Mouse (Mus musculus) cortical plate, adult 2 months (tissue): ENCODE results near the gene Mbd4. TPM values are rescaled to one million over a fixed set of nuclear protein-coding genes. Genes with fewer than 3 reads are reported as not detected.
"Not testable (repeated sequence)": the region's sequence is repeated elsewhere in the genome, so short reads cannot be mapped to it uniquely, and the experiment has no call there.

ENCODE experiments used
- H3K27ac ChIP-seq: fragments of 200-500 bp; 2 replicates; pipeline ENCODE4 v1.5.1; 2012; ENCODE audit warnings: low read length, control low read depth, inconsistent platforms; ENCODE audit not compliant: insufficient read depth
- H3K4me1 ChIP-seq: fragments of 200-500 bp; 2 replicates; pipeline ENCODE4 v1.6.1; 2011; ENCODE audit warnings: low read length; ENCODE audit not compliant: control insufficient read depth, insufficient read depth
- H3K4me3 ChIP-seq: fragments of 200-500 bp; 2 replicates; pipeline ENCODE4 v1.5.1; 2011; ENCODE audit warnings: mild to moderate bottlenecking, low read length, control low read depth; ENCODE audit not compliant: insufficient read depth
- CTCF ChIP-seq: fragments of 200-500 bp; IDR thresholded peaks from 2 replicates; pipeline ENCODE4 v1.5.1; 2011; ENCODE audit warnings: mild to moderate bottlenecking, control low read depth, low read length; ENCODE audit not compliant: insufficient read depth; ENCODE audit errors: extremely low read depth
- POLR2A ChIP-seq: fragments of 200-500 bp; IDR thresholded peaks from 2 replicates; pipeline ENCODE4 v1.6.1; 2011; ENCODE audit warnings: mild to moderate bottlenecking, low read length, control low read depth; ENCODE audit not compliant: insufficient read depth; ENCODE audit errors: extremely low read depth
- polyA plus RNA-seq: library from polyadenylated mRNA; depleted of rRNA; stranded (reverse); fragments of >200 nt; gene quantifications from 2 replicates; pipeline ENCODE4 v1.2.3, GENCODE M21; 2012

The Mbd4 gene
- polyA plus RNA-seq, 1 experiment = 9.5 TPM

DNA sequence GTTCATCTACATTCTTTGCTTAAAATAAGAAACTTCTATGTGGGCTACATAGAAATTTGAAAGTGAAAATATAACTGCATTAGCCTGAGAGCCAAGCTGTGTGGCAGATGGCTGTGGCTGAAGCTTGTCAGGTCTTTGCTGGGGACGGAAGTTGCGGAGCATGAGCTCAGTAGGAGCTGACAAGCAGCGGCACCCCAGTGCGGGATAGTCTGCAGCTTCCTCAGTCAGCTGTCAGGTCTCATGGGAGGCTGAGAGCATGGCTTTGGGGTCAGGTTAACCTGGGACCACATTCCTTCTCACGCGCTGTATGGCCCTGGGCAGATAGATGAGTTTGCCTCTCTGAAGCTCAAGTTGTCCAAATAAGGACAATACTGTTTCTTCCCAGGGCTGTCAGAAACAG lies 37.9 kb upstream of the Mbd4 start:
- H3K27ac ChIP-seq = peak overlapping the region; percentile 81
- TF ChIP-seq POLR2A (no peak), CTCF (no peak)
- peaks cover 14% of the 10 kb centered on the region for H3K4me1 ChIP-seq
- no peak overlapping the region for H3K4me3 ChIP-seq

DNA sequence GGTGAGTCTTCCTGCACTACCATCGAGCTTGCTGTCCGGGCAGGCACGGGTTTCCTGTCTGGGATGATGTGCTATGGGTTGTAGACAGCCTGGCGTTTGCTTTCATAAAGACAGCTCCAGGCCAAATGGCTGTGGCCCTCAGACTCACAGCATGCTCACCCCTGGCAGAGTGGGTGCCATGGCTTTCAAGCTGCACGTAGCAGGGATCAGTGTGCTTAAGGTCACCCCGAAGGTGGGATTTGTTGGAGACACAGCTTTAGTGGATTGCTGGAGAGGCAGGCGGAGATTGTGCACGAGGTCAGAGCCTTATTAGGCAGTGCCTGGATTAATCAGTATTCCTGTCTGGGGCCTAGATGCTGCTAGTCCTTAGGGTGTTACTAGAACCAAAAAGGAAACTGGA lies 37.4 kb upstream of the Mbd4 start:
- H3K4me3 ChIP-seq = no peak overlapping the region
- TF ChIP-seq CTCF = no peak
- TF ChIP-seq POLR2A = no peak
- peak overlapping the region; percentile 33 for H3K27ac ChIP-seq
- peaks cover 16% of the 10 kb centered on the region for H3K4me1 ChIP-seq

DNA sequence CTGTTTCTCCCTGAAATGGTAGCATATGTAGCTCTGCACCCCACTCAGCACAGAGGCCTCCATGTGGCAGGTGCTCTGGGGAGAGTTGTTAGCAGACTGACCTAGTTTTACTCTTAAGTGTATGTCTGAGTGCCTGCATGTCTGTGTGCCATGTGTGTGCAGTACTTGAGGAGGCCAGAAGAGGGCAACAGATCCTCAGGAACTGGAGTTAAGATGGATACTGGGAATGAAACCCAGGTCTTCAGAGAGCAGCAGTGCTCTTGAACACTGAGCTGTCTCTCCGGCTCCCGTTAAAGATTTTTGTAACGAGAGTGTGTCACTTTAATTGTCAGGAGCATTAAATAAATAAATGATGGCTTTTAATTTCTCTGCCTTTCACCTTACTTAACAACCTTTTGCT lies 35.1 kb upstream of the Mbd4 start:
- Histone ChIP-seq H3K4me1 (peaks cover 16% of the 10 kb centered on the region), H3K4me3 (no peak overlapping the region), H3K27ac (no peak overlapping the region)
- TF ChIP-seq POLR2A = no peak
- peak; percentile 48 for TF ChIP-seq CTCF

DNA sequence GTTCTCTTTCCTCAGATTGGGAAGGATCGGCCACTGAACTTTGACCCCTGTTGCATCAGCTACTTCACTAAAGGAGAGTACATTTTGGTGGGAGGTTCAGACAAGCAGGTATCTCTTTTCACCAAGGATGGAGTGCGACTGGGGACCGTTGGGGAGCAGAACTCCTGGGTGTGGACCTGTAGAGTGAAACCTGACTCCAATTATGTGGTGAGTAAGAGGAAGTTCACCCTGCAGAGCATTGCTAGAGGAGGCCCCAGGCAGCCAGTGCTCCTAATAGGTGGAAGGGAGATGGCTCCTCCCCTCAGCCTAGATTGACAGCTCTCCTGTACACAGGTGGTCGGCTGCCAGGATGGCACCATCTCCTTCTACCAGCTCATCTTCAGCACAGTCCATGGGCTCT lies 33.7 kb upstream of the Mbd4 start:
- Histone ChIP-seq H3K27ac (no peak overlapping the region), H3K4me3 (no peak overlapping the region), H3K4me1 (peaks cover 12% of the 10 kb centered on the region)
- TF ChIP-seq CTCF (no peak), POLR2A (no peak)

DNA sequence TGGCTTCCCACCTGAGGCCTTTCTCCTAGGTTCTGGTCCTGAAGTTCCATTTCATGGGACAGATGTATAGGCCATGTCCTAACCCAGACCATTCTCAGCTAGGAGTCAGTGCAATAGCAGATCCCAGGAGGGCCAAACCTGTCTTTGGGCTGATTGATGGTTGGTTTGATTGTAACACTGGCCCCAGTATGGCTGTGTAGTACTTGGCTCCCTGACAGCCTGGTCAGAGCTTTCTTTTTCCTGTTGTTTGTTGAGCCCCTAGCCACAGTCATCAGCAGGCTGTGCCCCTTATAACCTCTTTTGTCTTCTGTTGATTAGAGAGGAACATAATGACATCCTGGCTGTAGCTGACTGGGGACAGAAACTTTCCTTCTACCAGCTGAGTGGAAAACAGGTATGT lies 30.8 kb upstream of the Mbd4 start:
- Histone ChIP-seq H3K4me3 (no peak overlapping the region), H3K4me1 (peaks cover 2% of the 10 kb centered on the region), H3K27ac (no peak overlapping the region)
- TF ChIP-seq POLR2A (no peak), CTCF (no peak)

DNA sequence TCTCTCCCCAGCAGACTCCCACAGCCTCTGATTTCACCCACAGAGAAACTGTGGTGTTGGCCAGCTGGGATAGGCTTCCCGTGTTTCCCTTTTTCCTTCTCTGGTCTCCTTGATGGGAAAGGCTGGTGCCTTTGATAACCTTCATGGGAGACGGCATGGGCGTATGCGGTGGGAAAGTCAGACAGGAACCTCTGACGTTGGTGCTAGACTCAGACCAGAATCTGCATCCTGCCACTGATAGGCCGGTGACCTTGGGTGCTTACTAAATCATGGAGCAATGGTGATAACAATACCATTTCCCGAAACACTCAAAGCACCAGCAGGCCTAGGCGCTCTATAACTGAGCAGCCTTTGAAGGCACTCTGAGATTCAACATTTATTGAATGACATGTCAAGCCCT lies 27.6 kb upstream of the Mbd4 start:
- H3K4me3 ChIP-seq = no peak overlapping the region
- peaks cover under 1% of the 10 kb centered on the region; the same call in 1 of the 2 replicates for H3K4me1 ChIP-seq
- no peak overlapping the region for H3K27ac ChIP-seq
- TF ChIP-seq CTCF = no peak
- TF ChIP-seq POLR2A = no peak

DNA sequence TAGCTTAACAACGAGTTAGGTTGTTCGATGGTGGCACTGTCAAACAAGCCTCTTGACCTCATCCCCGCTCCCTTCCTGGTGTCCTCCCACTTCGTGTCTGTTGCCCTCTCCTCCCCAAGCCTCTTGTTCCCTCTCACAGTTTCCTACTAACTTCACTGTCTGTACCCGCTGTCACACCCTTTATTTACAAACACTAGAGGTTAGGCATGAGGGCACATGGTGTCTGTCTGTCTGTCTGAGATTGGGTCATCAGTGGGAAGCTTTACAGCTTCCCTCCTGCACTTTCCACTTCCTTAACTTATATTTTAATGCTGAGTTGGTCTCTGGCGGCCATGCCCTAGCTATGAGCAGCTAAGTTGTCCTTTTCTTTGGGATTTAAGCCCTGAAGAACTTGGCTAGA lies 26.6 kb upstream of the Mbd4 start:
- no peak overlapping the region for H3K4me3 ChIP-seq
- H3K4me1 ChIP-seq = no peaks in the 10 kb centered on the region
- TF ChIP-seq CTCF (no peak), POLR2A (no peak)
- no peak overlapping the region for H3K27ac ChIP-seq

DNA sequence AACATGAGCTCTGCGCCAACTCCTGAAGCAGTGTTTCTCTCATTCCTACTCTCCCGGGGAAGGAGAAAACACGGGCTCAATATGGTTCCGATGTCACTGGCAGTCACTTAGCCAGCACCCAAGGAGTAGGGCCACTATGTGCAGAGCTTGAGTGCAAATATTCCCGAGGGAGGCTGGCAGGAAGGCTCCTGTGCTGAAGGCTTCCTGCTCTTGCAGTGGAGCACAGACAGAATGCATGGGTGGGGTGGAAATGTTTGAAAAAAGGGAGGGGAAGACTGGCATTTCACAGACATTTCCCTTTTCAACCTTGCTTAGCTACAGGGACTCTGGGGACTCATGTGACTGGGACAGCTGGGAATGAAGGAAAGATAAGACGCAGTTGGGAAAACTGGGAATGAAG lies 25.5 kb upstream of the Mbd4 start:
- H3K27ac ChIP-seq = no peak overlapping the region
- H3K4me3 ChIP-seq = no peak overlapping the region
- TF ChIP-seq POLR2A (no peak), CTCF (no peak)
- H3K4me1 ChIP-seq = no peaks in the 10 kb centered on the region

DNA sequence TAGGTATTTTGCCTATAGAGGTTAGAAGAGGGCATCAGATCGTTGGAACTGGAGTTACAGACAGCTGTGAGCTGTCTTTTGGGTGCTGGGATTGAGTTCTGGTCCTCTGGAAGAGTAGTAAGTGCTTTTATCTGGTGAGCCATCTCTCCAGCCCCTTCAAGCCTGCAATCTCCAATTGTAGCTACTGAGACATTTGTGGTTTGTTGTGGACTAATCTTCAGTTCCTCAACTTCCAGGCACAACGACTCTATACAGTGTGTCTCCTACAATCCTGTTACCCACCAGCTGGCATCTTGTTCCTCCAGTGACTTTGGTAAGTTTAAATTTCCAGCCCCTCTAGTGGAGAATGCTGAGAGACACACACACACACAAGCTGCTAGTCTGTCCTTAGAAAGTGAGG lies 24.1 kb upstream of the Mbd4 start:
- Histone ChIP-seq H3K27ac (no peak overlapping the region), H3K4me3 (no peak overlapping the region), H3K4me1 (no peaks in the 10 kb centered on the region)
- TF ChIP-seq CTCF (no peak), POLR2A (no peak)

DNA sequence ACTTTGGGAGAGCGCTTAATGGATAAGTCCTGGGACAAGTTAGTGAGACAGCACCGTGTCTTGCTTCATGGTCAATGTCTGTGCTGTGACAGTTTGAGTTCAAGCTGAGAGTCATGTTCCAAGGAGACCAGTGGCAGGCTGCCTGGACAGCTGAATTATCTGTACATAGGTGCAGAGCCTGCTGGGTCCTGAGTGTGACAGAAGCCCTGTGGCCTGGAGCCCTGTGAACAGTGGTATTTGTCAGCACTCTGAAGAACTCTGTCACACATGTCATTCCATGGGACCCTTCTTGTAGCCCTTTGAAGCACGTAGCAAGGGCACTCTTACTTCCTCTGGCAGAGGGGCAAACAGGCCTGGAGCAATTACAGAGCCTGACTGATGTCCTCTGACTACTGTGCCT lies 18.1 kb upstream of the Mbd4 start:
- H3K4me1 ChIP-seq, H3K4me3 ChIP-seq, H3K27ac ChIP-seq: not testable (repeated sequence)

DNA sequence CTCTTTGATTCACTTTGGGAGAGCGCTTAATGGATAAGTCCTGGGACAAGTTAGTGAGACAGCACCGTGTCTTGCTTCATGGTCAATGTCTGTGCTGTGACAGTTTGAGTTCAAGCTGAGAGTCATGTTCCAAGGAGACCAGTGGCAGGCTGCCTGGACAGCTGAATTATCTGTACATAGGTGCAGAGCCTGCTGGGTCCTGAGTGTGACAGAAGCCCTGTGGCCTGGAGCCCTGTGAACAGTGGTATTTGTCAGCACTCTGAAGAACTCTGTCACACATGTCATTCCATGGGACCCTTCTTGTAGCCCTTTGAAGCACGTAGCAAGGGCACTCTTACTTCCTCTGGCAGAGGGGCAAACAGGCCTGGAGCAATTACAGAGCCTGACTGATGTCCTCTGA lies 14.0 kb upstream of the Mbd4 start:
- not testable (repeated sequence) for H3K4me1 ChIP-seq, H3K4me3 ChIP-seq, H3K27ac ChIP-seq
